Mouse (Mus musculus) cortical plate, adult 2 months (tissue): ENCODE measurements around the gene Ckb.
"Not testable (repeated sequence)": the region's sequence is repeated elsewhere in the genome, so short reads cannot be mapped to it uniquely, and the experiment has no call there.

Source experiments
- CTCF ChIP-seq: fragments of 200-500 bp; IDR thresholded peaks from 2 replicates; pipeline ENCODE4 v1.5.1; 2011; ENCODE audit warnings: mild to moderate bottlenecking, control low read depth, low read length; ENCODE audit not compliant: insufficient read depth; ENCODE audit errors: extremely low read depth
- POLR2A ChIP-seq: fragments of 200-500 bp; IDR thresholded peaks from 2 replicates; pipeline ENCODE4 v1.6.1; 2011; ENCODE audit warnings: mild to moderate bottlenecking, low read length, control low read depth; ENCODE audit not compliant: insufficient read depth; ENCODE audit errors: extremely low read depth

DNA sequence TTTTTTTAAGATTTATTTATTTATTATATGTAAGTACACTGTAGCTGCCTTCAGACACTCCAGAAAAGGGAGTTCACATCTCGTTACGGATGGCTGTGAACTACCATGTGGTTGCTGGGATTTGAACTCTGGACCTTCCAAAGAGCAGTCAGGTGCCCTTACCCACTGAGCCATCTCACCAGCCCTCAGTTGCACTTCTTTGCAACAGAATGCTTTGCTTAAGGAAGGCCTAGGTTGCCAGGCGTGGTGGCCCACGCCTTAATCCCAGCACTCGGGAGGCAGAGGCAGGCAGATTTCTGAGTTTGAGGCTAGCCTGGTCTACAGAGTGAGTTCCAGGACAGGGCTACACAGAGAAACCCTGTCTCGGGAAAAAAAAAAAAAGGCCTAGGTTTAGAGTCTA is 41.7 kb upstream of the Ckb start:
- not testable (repeated sequence) for TF ChIP-seq CTCF, POLR2A
